Mouse (Mus musculus) gastrocnemius, adult 8-10 months (tissue): ENCODE measurements around the gene Fam206a. TPM values are rescaled to one million over a fixed set of nuclear protein-coding genes. Genes with fewer than 3 reads are reported as not detected.

ENCODE experiments used
- DNase-seq, 2 experiments: peaks; one replicate each; pipeline ENCODE4 v3.0.0; 2022; ENCODE audit warnings: low spot score in 2 of 2
- total RNA-seq, 4 experiments: library from RNA; stranded (reverse); gene quantifications; 2 replicates each; pipeline ENCODE4 v1.2.4; 2022

Gene Fam206a
- total RNA-seq, 4 experiments from 2014 or later: 0.73 to 1.9 (median 1.3) TPM

- no peak for DNase-seq
Measured at GRCm38 (mm10) chr4:56843963-56844362, 41.8 kb downstream of the Fam206a start.

GRCm38 (mm10) chr4:56844911-56845310, 42.8 kb downstream of the Fam206a start:
- no peak for DNase-seq

GRCm38 (mm10) chr4:56845896-56846533, 43.9 kb downstream of the Fam206a start:
- DNase-seq: no peak

- DNase-seq: no peak
Measured at GRCm38 (mm10) chr4:56847400-56847799, 45.3 kb downstream of the Fam206a start.

GRCm38 (mm10) chr4:56848044-56848443, 45.9 kb downstream of the Fam206a start:
- no peak for DNase-seq

GRCm38 (mm10) chr4:56850724-56851123, 48.6 kb downstream of the Fam206a start:
- DNase-seq: no peak

GRCm38 (mm10) chr4:56855935-56856334, 53.8 kb downstream of the Fam206a start:
- DNase-seq: no peak

GRCm38 (mm10) chr4:56856371-56856949, 54.3 kb downstream of the Fam206a start:
- DNase-seq: no peak

- DNase-seq: no peak
Measured at GRCm38 (mm10) chr4:56858733-56859132, 56.6 kb downstream of the Fam206a start.

Other genes starting within 250 kb of the Fam206a start
- not detected for gene Gm26657, start 62.3 kb upstream of the Fam206a start, total RNA-seq
- gene Actl7b, start 60.9 kb upstream of the Fam206a start, total RNA-seq: not detected
- gene Actl7a, start 58.9 kb upstream of the Fam206a start, total RNA-seq: not detected
- gene Elp1, start within 50 bp of the Fam206a start, total RNA-seq: 10 to 100 TPM; 19.3 to 25.9 (median 23.6) TPM
- gene Ctnnal1, start 62.8 kb downstream of the Fam206a start, total RNA-seq: 1 to 10 TPM; 5.8 to 9.6 (median 7.2) TPM
- gene Tmem245, start 145.1 kb downstream of the Fam206a start, total RNA-seq: 10 to 100 TPM; 19.8 to 22.6 (median 20.6) TPM
- under 1 TPM in 2 of 4 experiments, not detected in 2; 0.05 to 0.09 TPM for gene Frrs1l, start 188.0 kb downstream of the Fam206a start, total RNA-seq